Mouse (Mus musculus): Measurements from ENCODE around the gene Ssu72. TPM values are rescaled to one million over a fixed set of nuclear protein-coding genes. Genes with fewer than 3 reads are reported as not detected.
"Not testable (repeated sequence)": the region's sequence is repeated elsewhere in the genome, so short reads cannot be mapped to it uniquely, and the experiment has no call there.

The Ssu72 gene
- total RNA-seq, 2 experiments from 2014 or later: 90.9 to 92.8 TPM

GRCm38 (mm10) chr4:155710521-155711252 is 6.1 kb downstream of the Ssu72 start:
- peak overlapping the region; percentile 81 for H3K27ac ChIP-seq
- peak in 1 of 2 experiments; percentile 33 for DNase-seq (ENCODE audit: low spot score in 2 of 2)
- TF ChIP-seq CTCF (conservative IDR thresholded peaks at IDR 0.05): no peak
- H3K4me3 ChIP-seq: no peak overlapping the region; the same call in 1 of the 2 replicates

- no peak for DNase-seq (ENCODE audit: low spot score in 2 of 2)
- peak; percentile 78 for TF ChIP-seq CTCF (conservative IDR thresholded peaks at IDR 0.05)
- H3K4me3 ChIP-seq: no peak overlapping the region
- H3K27ac ChIP-seq: no peak overlapping the region
Observed at GRCm38 (mm10) chr4:155721668-155722083, 17.1 kb downstream of the Ssu72 start.

- no peak for TF ChIP-seq CTCF (conservative IDR thresholded peaks at IDR 0.05)
- Histone ChIP-seq H3K27ac (no peak overlapping the region), H3K4me3 (no peak overlapping the region)
- no peak for DNase-seq (ENCODE audit: low spot score in 2 of 2)
Observed at GRCm38 (mm10) chr4:155727993-155728392, 23.4 kb downstream of the Ssu72 start.

- Histone ChIP-seq H3K27ac (peak overlapping the region; percentile 96), H3K4me3 (no peak overlapping the region)
- no peak for TF ChIP-seq CTCF (conservative IDR thresholded peaks at IDR 0.05)
- no peak for DNase-seq (ENCODE audit: low spot score in 2 of 2)
Observed at GRCm38 (mm10) chr4:155733267-155733666, 28.7 kb downstream of the Ssu72 start.

- peak; percentile 86 to 94 for DNase-seq (ENCODE audit: low spot score in 2 of 2)
- no peak for TF ChIP-seq CTCF (conservative IDR thresholded peaks at IDR 0.05)
- H3K4me3 ChIP-seq: peak within 1 kb of the TSS; percentile 81
- H3K27ac ChIP-seq: peak within 1 kb of the TSS; percentile 96
Observed at GRCm38 (mm10) chr4:155734350-155734941, 29.8 kb downstream of the Ssu72 start, which contains the start of gene Tmem240. TSS of gene Tmem240 (plus strand) at chr4:155734800.

GRCm38 (mm10) chr4:155734951-155735702 is 30.5 kb downstream of the Ssu72 start:
- TF ChIP-seq CTCF (conservative IDR thresholded peaks at IDR 0.05): no peak
- H3K27ac ChIP-seq: peak overlapping the region; percentile 96
- peak in 1 of 2 experiments; percentile 28 for DNase-seq (ENCODE audit: low spot score in 2 of 2)
- H3K4me3 ChIP-seq: peak overlapping the region; percentile 81

GRCm38 (mm10) chr4:155735788-155736187 is 31.2 kb downstream of the Ssu72 start:
- peak overlapping the region; percentile 96 for H3K27ac ChIP-seq
- no peak for DNase-seq (ENCODE audit: low spot score in 2 of 2)
- no peak for TF ChIP-seq CTCF (conservative IDR thresholded peaks at IDR 0.05)
- H3K4me3 ChIP-seq: peak overlapping the region; percentile 81

- Histone ChIP-seq H3K4me3 (peak overlapping the region; percentile 81), H3K27ac (no peak overlapping the region)
- DNase-seq (ENCODE audit: low spot score in 2 of 2): no peak
- no peak for TF ChIP-seq CTCF (conservative IDR thresholded peaks at IDR 0.05)
Observed at GRCm38 (mm10) chr4:155736421-155736820, 31.8 kb downstream of the Ssu72 start.

- no peak for TF ChIP-seq CTCF (conservative IDR thresholded peaks at IDR 0.05)
- no peak for DNase-seq (ENCODE audit: low spot score in 2 of 2)
- no peak overlapping the region for H3K4me3 ChIP-seq
- no peak overlapping the region for H3K27ac ChIP-seq
Observed at GRCm38 (mm10) chr4:155738262-155738661, 33.7 kb downstream of the Ssu72 start.

GRCm38 (mm10) chr4:155739152-155739551 is 34.6 kb downstream of the Ssu72 start:
- Histone ChIP-seq H3K27ac (peak overlapping the region; percentile 57; the same call in 1 of the 2 replicates), H3K4me3 (no peak overlapping the region)
- peak; percentile 36 for TF ChIP-seq CTCF (conservative IDR thresholded peaks at IDR 0.05)
- DNase-seq (ENCODE audit: low spot score in 2 of 2): no peak

GRCm38 (mm10) chr4:155739741-155740636 is 35.4 kb downstream of the Ssu72 start:
- TF ChIP-seq CTCF (conservative IDR thresholded peaks at IDR 0.05): no peak
- no peak for DNase-seq (ENCODE audit: low spot score in 2 of 2)
- Histone ChIP-seq H3K4me3 (no peak overlapping the region), H3K27ac (peak overlapping the region; percentile 57; the same call in 1 of the 2 replicates)

GRCm38 (mm10) chr4:155740681-155741080 is 36.1 kb downstream of the Ssu72 start:
- H3K4me3 ChIP-seq; H3K27ac ChIP-seq; DNase-seq (ENCODE audit: low spot score in 2 of 2): not testable (repeated sequence)

Data from layer of hippocampus, adult 2 months (tissue).